Mouse (Mus musculus) erythroblast, embryonic 14.5 days (primary cell): ENCODE data around the gene Sorcs2. TPM values are rescaled to one million over a fixed set of nuclear protein-coding genes. Genes with fewer than 3 reads are reported as not detected.

ENCODE experiments used
- H3K27me3 ChIP-seq: 2 replicates; pipeline ENCODE4 v1.6.1; 2012; ENCODE audit warnings: inconsistent platforms; ENCODE audit not compliant: control insufficient read depth
- H3K36me3 ChIP-seq: 2 replicates; pipeline ENCODE4 v1.6.1; 2012; ENCODE audit warnings: mild to moderate bottlenecking, inconsistent platforms; ENCODE audit not compliant: control insufficient read depth
- H3K4me1 ChIP-seq: 2 replicates; pipeline ENCODE4 v1.6.1; 2012; ENCODE audit warnings: inconsistent platforms; ENCODE audit not compliant: control insufficient read depth
- H3K4me3 ChIP-seq: replicated peaks from 2 replicates; pipeline ENCODE3; 2012; ENCODE audit warnings: moderate library complexity, mild to moderate bottlenecking, inconsistent platforms
- H3K9me3 ChIP-seq: 2 replicates; pipeline ENCODE4 v1.6.1; 2012; ENCODE audit warnings: low read length, inconsistent platforms, mixed read lengths; ENCODE audit not compliant: control insufficient read depth
- GATA1 ChIP-seq: IDR thresholded peaks from 2 replicates; pipeline ENCODE4 v1.6.1; 2012; ENCODE audit warnings: low read length, inconsistent platforms, mixed read lengths
- TAL1 ChIP-seq: IDR thresholded peaks from 3 replicates; pipeline ENCODE4 v1.6.1; 2012; ENCODE audit warnings: low read length, inconsistent platforms, mixed read lengths
- polyA plus RNA-seq: library from polyadenylated mRNA; stranded (reverse); fragments of >175 nt; gene quantifications from 2 replicates; pipeline ENCODE4 v1.2.3, GENCODE M21; 2012

The Sorcs2 gene
- polyA plus RNA-seq, 1 experiment = not detected

DNA sequence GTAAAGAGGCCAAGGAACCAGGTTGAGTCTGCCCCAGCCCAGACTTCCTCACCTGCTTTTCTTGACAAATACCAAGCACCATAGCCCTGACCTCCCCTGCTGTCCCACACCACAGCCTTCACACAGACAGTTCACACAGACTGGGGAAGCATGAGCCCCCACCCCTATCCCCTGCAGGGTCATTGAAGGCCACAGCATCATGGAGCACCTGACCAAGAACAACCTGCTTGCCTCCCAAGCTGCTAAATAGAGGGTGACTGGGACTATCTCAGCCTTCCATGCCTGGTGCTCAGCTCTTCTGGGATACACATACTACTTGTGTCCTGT lies 356.7 kb downstream of the Sorcs2 start:
- TF ChIP-seq GATA1 (no peak), TAL1 (no peak)
- no peaks in the 10 kb centered on the region for H3K36me3 ChIP-seq
- no peaks in the 10 kb centered on the region for H3K27me3 ChIP-seq
- no peaks in the 10 kb centered on the region for H3K4me1 ChIP-seq
- H3K9me3 ChIP-seq = no peaks in the 10 kb centered on the region
- H3K4me3 ChIP-seq = no peak overlapping the region

DNA sequence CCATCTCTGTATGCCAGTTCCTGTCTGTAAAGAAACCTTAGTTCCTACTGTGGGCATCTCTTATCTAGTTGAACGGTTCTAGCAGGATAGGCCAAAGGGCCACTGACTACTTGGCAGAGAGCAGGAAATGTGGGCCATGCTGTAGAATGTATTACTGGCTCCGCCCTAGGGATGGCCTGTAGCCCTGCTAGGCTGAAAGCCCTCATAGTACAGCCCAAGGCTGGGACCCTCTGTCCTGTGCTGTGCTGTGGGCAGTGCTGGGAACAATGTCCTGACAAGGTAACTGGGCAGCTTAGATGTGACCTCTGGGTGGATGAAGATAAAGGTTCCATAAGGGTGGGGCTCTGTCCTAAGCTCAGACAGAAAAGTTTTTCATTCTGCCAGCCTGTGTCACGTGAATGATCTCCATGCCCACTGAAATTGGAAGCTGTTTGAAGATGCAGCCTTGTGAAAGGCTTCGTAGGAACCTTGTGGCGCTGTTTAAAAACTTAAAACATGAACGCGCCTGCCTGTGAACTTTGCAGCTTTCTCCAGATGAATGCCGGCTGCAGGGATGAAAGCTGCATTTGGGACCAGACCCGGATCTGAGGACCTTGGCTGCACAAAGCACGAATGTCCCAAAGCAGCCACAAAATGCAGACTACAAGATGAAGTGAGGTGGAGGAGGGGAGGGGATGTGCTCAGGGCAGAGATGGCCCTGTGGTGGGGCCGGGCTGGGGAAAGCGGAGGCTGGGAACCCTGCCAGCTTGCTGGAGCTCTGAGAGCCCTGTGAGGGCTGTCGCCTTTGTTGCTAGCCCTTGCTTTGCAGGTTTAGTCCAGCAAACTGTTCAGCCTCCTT lies 357.3 kb downstream of the Sorcs2 start:
- H3K4me3 ChIP-seq = no peak overlapping the region
- H3K4me1 ChIP-seq = no peaks in the 10 kb centered on the region

DNA sequence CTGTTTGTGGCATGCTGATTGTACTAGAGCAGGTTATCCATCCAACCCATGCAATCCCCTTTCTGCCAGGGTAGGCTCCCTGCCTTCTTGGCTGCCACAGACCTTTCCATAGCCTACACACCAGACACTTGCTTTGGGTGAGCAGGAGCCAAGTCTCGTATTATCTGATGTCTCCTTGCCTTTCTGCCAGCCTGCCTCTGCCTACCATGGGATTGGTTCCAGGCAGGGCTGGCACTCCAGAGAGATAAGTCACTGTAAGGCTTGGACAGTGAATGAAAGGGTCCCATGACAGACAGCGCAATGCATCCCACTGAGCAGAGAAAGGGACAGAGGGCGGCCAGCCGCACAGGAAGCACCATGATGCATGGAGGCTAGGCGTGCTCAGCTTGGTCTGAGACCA lies 358.3 kb downstream of the Sorcs2 start:
- no peaks in the 10 kb centered on the region for H3K9me3 ChIP-seq
- H3K36me3 ChIP-seq = no peaks in the 10 kb centered on the region
- TF ChIP-seq TAL1 = no peak
- TF ChIP-seq GATA1 = no peak
- no peaks in the 10 kb centered on the region for H3K27me3 ChIP-seq
- no peak overlapping the region for H3K4me3 ChIP-seq
- H3K4me1 ChIP-seq = no peaks in the 10 kb centered on the region

More for the DNA sequence above, 357.3 kb downstream of the Sorcs2 start:
- H3K36me3 ChIP-seq = no peaks in the 10 kb centered on the region
- H3K27me3 ChIP-seq = no peaks in the 10 kb centered on the region
- TF ChIP-seq TAL1 (no peak), GATA1 (no peak)
- no peaks in the 10 kb centered on the region for H3K9me3 ChIP-seq

DNA sequence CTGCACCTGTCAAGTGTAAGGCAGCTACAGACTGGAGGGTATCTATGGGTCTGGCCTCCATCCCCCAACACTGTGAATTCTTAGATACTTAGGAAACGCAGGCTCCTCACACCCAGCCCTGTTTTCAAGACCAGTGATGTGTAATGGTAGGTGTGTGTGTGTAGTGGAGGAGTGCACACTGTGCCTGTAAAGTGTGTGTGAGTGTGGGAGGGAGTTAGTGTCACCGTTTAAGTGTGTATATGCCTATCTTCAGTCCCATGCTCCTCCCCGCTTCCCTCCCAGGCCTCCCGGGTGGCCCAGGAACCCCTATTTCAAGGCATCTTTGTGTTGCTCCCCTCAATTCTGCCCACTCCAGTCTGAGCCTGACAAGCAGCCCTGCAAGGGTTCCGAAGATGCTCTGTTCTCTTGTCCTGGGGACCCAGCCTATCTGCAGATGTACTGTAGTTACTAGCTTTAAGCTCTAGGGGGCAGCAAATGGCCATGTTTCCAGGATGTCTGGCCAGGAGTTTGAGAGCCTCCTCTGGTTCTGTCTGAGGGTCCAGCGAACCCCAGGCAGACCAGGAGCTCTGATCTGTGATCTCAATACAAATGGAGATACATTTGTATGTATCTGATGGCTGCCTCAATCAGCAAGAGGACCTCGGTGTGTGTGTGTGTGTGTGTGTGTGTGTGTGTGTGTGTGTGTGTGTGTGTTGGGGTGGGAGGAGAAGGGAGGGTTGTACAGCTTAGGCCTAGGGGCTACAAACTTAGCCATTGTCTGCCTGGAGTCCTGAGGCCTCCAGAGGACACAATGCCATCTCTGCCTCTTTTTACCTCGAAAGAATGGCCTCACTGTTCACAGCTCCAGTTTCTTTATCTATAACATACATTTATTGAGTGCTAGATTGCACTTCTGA lies 364.2 kb downstream of the Sorcs2 start:
- no peak overlapping the region for H3K4me3 ChIP-seq
- TF ChIP-seq TAL1 (no peak), GATA1 (no peak)

DNA sequence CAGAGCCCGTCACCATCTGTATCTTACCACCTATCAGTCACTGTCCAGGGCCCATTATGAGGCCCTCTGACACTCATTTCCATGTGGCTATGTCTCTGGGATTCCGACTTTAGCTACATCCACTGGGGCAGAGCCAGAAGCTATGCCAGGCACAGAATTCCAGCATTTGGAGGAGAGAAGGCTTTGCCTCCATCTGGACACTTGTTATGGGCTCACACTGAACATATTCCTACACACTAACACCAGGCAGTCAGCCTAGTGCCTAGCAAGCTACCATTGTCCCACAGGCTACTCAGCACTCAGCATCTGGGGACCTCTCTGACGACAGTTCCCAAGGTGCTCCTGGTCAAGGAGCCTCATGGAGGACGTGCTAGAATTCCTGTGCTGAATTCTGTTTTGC lies 372.9 kb downstream of the Sorcs2 start:
- no peaks in the 10 kb centered on the region for H3K9me3 ChIP-seq
- H3K27me3 ChIP-seq = no peaks in the 10 kb centered on the region
- no peaks in the 10 kb centered on the region for H3K36me3 ChIP-seq
- H3K4me1 ChIP-seq = no peaks in the 10 kb centered on the region
- H3K4me3 ChIP-seq = no peak overlapping the region
- no peak for TF ChIP-seq GATA1
- no peak for TF ChIP-seq TAL1

More for the DNA sequence above, 364.2 kb downstream of the Sorcs2 start:
- no peaks in the 10 kb centered on the region for H3K27me3 ChIP-seq
- no peaks in the 10 kb centered on the region for H3K4me1 ChIP-seq
- H3K9me3 ChIP-seq = no peaks in the 10 kb centered on the region
- no peaks in the 10 kb centered on the region for H3K36me3 ChIP-seq

DNA sequence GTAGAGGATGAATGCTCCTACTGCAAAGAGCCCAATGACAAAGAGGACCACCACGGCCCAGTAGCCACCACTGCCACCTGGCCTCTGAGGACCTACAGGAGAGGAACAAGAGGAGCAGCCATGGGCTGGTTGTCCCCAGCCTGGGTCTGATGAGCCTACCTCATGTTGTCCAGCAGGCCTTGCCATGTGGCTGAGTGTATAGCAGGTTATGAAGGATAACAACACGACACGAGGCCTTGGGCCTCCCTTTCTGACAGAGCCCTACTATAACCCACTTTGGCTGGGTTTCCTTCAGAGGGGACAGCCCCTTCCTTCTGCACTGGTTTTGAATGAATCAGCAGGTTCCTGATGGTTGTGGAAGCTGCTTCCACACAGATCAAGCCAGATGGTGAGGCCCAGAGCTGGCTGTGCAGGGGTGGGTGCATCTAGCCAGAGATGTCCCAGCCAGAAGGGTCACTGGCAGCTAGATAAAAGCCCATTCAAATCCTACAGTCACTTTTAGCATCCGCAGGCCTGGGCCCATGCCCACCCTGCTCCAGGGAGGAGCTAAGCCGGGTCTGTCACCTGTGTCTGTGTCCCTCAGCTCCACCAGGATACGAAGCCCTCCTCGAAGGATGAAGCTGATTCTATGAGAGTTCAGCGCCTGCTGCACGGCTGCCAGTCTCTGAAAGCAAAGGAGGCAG lies 373.8 kb downstream of the Sorcs2 start:
- H3K4me1 ChIP-seq = no peaks in the 10 kb centered on the region
- H3K27me3 ChIP-seq = no peaks in the 10 kb centered on the region

DNA sequence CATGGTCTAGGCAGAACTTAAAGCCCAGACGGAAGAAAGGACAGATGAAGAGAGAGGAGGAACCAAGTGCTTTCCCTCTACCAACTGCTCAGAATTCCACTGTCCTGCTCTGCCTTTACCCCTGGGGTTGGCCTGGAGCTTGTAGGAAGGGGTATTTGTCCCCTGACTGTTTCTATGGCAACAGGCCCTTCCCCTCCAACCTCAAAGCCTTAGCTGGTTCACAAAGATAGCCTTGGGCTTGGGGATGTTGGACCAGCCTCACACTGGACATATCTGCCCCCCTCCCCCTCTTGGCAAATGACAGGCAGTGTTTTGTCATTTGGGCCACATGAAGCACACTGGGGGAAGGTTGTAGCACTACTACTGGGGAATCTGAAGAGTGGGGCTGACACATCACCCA lies 375.6 kb downstream of the Sorcs2 start:
- Histone ChIP-seq H3K9me3 (no peaks in the 10 kb centered on the region), H3K27me3 (no peaks in the 10 kb centered on the region), H3K4me1 (no peaks in the 10 kb centered on the region), H3K4me3 (no peak overlapping the region), H3K36me3 (no peaks in the 10 kb centered on the region)
- TF ChIP-seq TAL1 = no peak
- no peak for TF ChIP-seq GATA1

More for the DNA sequence above, 373.8 kb downstream of the Sorcs2 start:
- H3K36me3 ChIP-seq = no peaks in the 10 kb centered on the region
- TF ChIP-seq GATA1 (no peak), TAL1 (no peak)
- no peak overlapping the region for H3K4me3 ChIP-seq
- H3K9me3 ChIP-seq = no peaks in the 10 kb centered on the region

DNA sequence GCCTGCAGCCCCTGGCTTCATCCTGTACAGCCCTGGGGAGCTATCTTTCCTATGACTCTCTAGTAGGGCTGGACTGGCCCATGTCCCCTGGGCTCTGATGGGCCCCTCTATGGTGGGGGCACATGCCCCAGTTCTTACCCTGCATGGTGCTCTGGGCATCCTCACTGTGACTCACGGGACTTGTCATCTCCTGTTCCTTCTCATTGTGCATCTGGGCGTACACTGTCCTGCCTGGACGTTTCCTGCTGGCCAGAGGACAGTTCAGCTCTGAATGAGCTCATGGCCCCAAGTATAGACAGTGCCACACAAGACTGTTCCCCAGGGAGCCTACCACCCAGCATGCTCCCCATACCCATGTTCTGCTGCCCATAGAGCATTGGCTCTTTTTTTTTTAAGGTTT lies 376.8 kb downstream of the Sorcs2 start:
- no peaks in the 10 kb centered on the region for H3K9me3 ChIP-seq
- H3K4me3 ChIP-seq = no peak overlapping the region
- no peak for TF ChIP-seq TAL1
- no peak for TF ChIP-seq GATA1
- H3K36me3 ChIP-seq = no peaks in the 10 kb centered on the region
- no peaks in the 10 kb centered on the region for H3K27me3 ChIP-seq
- no peaks in the 10 kb centered on the region for H3K4me1 ChIP-seq

DNA sequence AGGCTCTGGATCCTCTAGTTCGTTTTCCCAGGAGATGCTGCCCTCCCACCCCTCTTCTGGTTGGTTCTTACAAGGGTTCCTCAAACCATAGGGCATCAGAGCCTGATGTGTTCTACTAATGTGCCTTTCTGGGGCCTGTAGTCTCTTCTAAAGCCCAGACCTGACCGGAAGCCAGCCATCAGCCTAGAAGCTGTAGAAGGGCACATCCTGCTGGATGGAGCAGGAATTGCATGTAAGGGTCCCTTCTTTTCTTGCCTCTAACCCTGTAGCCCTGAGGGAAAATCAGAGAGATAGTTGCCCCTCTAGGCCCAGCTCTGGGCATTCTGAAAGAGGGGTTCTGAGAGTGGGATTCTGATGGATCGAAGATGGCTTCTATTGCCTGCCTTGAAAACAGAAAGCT lies 379.6 kb downstream of the Sorcs2 start:
- Histone ChIP-seq H3K9me3 (no peaks in the 10 kb centered on the region), H3K36me3 (no peaks in the 10 kb centered on the region), H3K4me1 (no peaks in the 10 kb centered on the region), H3K27me3 (no peaks in the 10 kb centered on the region), H3K4me3 (no peak overlapping the region)
- TF ChIP-seq GATA1 (no peak), TAL1 (no peak)
